Mouse (Mus musculus): ENCODE measurements around the gene Rbbp8nl. TPM values are rescaled to one million over a fixed set of nuclear protein-coding genes. Genes with fewer than 3 reads are reported as not detected.

Rbbp8nl gene
- total and polyA plus RNA-seq, 3 experiments: not detected

DNA sequence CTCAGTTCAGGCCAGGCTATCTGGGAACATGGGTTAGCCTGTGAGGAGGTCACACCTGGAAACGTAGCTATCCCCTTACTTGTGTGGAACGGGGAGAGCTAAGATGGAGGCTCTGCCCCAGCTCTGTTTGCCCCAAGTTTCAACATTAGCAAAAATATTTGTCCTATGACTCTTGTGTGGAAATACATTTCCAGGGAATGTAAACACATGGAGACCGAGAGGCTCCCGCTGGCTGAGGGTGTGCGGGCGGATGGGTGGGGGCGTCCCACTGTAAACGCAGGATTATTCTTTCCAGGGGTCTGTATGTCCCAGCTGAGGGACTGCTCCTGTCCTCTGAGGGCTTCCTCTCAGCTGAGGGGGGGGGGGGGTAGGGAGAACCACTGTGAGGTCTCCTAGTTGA lies 55.3 kb downstream of the Rbbp8nl start:
- peak overlapping the region; percentile 26 for H3K27ac ChIP-seq (ENCODE audit: control insufficient read depth, low read depth, low read length)
- H3K9me3 ChIP-seq (replicated peaks; ENCODE audit: insufficient read depth, low read length): no peaks in the 10 kb centered on the region
- H3K79me2 ChIP-seq (ENCODE audit: control insufficient read depth, insufficient read depth, low read length, poor library complexity): no peaks in the 10 kb centered on the region
- peak overlapping the region; percentile 21 for H3K9ac ChIP-seq (ENCODE audit: control insufficient read depth, low read depth, low read length, poor library complexity, severe bottlenecking)
- H3K27me3 ChIP-seq (ENCODE audit: control insufficient read depth in 1 of 2, insufficient read depth in 2 of 2, low read length in 2 of 2): no peaks in the 10 kb centered on the region
- no peak for DNase-seq (ENCODE audit: low read depth, low spot score)
- peaks cover 9 to 33% of the 10 kb centered on the region in 2 experiments for H3K4me1 ChIP-seq (ENCODE audit: control insufficient read depth in 1 of 2, insufficient read depth in 2 of 2, low read length in 2 of 2)
- H3K4me3 ChIP-seq (ENCODE audit: control insufficient read depth in 1 of 2, insufficient read depth in 1 of 2, low read depth in 2 of 2, low read length in 2 of 2): no peak overlapping the region
- H3K36me3 ChIP-seq (ENCODE audit: control insufficient read depth in 1 of 2, insufficient read depth in 2 of 2, low read length in 2 of 2): peaks cover 0 to 24% of the 10 kb centered on the region in 2 experiments; a peak in 2 of 4 replicates
- TF ChIP-seq E2F4 (IDR thresholded peaks at IDR 0.05; ENCODE audit: borderline replicate concordance, low read depth, low read length): no peak
- TF ChIP-seq USF1 (IDR thresholded peaks at IDR 0.05; ENCODE audit: low read depth, low read length): no peak
- TF ChIP-seq CTCF (IDR thresholded peaks at IDR 0.05 in 2 of 3, conservative IDR thresholded peaks at IDR 0.05 in 1 of 3; ENCODE audit: control insufficient read depth in 1 of 3, insufficient read depth in 1 of 3, low read depth in 2 of 3, low read length in 3 of 3, poor library complexity in 1 of 3, severe bottlenecking in 1 of 3): no peak
- no peak for TF ChIP-seq GATA1 (IDR thresholded peaks at IDR 0.05; ENCODE audit: low read depth, low read length)
- no peak for TF ChIP-seq MYC (IDR thresholded peaks at IDR 0.05; ENCODE audit: low read depth, low read length)
- no peak for TF ChIP-seq JUND (IDR thresholded peaks at IDR 0.05; ENCODE audit: low read depth, low read length)
- no peak for TF ChIP-seq SMC3 (IDR thresholded peaks at IDR 0.05; ENCODE audit: low read depth, low read length)
- TF ChIP-seq CHD2 (IDR thresholded peaks at IDR 0.05; ENCODE audit: low read length): no peak
- TF ChIP-seq TCF12 (IDR thresholded peaks at IDR 0.05; ENCODE audit: low read depth, low read length): no peak
- TF ChIP-seq ELF1 (IDR thresholded peaks at IDR 0.05; ENCODE audit: low read depth, low read length): no peak
- TF ChIP-seq TAL1 (IDR thresholded peaks at IDR 0.05; ENCODE audit: low read length): no peak
- TF ChIP-seq ZKSCAN1 (IDR thresholded peaks at IDR 0.05; ENCODE audit: low read depth, low read length): no peak
- no peak for TF ChIP-seq MAFK (IDR thresholded peaks at IDR 0.05; ENCODE audit: borderline replicate concordance, low read depth, low read length)
- TF ChIP-seq RCOR1 (IDR thresholded peaks at IDR 0.05; ENCODE audit: low read depth, low read length): no peak
- no peak for TF ChIP-seq UBTF (IDR thresholded peaks at IDR 0.05; ENCODE audit: borderline replicate concordance, insufficient read depth, low read depth, low read length)
- no peak for TF ChIP-seq MAZ (IDR thresholded peaks at IDR 0.05; ENCODE audit: low read depth, low read length)

DNA sequence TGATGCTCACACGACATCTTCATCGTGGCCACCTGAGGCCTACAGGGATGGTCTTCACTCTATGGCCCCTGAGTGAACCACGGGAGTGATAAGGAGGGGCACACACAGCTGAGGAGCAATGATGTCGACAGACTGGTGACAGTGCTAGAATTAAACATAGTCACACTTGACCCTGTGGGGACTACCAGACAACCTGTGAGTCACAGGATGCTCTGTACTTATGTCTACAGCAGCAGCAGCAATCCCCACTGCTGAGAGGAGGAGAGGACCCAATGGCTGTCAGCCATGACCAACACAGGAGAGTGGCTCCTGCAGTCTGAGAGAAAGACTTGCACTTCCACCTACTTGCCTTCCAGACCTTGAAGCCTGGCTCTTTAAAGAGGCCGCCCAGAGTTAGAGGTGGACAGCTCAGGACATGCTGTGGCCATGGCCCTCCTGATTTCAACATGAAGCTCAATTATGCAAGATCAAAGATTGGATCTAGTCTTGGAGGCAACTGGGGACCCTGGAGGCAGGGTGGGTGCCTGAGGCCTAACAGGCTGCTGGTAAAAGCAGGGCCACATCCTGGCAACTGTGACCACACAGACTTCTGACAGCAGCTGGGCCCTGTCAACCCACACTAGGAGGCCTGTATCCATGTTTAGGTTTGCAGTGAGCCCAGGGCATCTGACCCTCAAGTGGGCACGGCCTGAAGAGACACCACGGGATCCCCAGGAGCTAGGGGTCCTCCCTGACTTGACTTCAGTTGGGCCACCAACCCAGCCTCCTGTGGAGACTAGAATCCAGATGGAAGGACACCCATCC lies 56.4 kb downstream of the Rbbp8nl start:
- no peaks in the 10 kb centered on the region for H3K9me3 ChIP-seq (replicated peaks; ENCODE audit: insufficient read depth, low read length)
- H3K4me1 ChIP-seq (ENCODE audit: control insufficient read depth in 1 of 2, insufficient read depth in 2 of 2, low read length in 2 of 2): peaks cover 9 to 26% of the 10 kb centered on the region in 2 experiments
- peaks cover 0 to 19% of the 10 kb centered on the region in 2 experiments; a peak in 2 of 4 replicates for H3K36me3 ChIP-seq (ENCODE audit: control insufficient read depth in 1 of 2, insufficient read depth in 2 of 2, low read length in 2 of 2)
- no peak for DNase-seq (ENCODE audit: low read depth, low spot score)
- H3K79me2 ChIP-seq (ENCODE audit: control insufficient read depth, insufficient read depth, low read length, poor library complexity): no peaks in the 10 kb centered on the region
- no peak overlapping the region for H3K27ac ChIP-seq (ENCODE audit: control insufficient read depth, low read depth, low read length)
- H3K27me3 ChIP-seq (ENCODE audit: control insufficient read depth in 1 of 2, insufficient read depth in 2 of 2, low read length in 2 of 2): no peaks in the 10 kb centered on the region
- TF ChIP-seq USF1 (IDR thresholded peaks at IDR 0.05; ENCODE audit: low read depth, low read length): no peak
- no peak for TF ChIP-seq RAD21 (IDR thresholded peaks at IDR 0.05; ENCODE audit: low read depth, low read length)
- no peak for TF ChIP-seq MYB (IDR thresholded peaks at IDR 0.05; ENCODE audit: low read depth, low read length)
- TF ChIP-seq ETS1 (IDR thresholded peaks at IDR 0.05; ENCODE audit: low read depth, low read length): no peak
- TF ChIP-seq POLR2A (IDR thresholded peaks at IDR 0.05; ENCODE audit: control insufficient read depth in 1 of 2, insufficient read depth in 1 of 2, low read depth in 1 of 2, low read length in 2 of 2, poor library complexity in 1 of 2): no peak
- no peak for TF ChIP-seq USF2 (IDR thresholded peaks at IDR 0.05; ENCODE audit: borderline replicate concordance in 1 of 2, insufficient read depth in 1 of 2, low read depth in 1 of 2, low read length in 2 of 2)
- H3K9ac ChIP-seq (ENCODE audit: control insufficient read depth, low read depth, low read length, poor library complexity, severe bottlenecking): no peak overlapping the region
- H3K4me3 ChIP-seq (ENCODE audit: control insufficient read depth in 1 of 2, insufficient read depth in 1 of 2, low read depth in 2 of 2, low read length in 2 of 2): no peak overlapping the region
